Mouse (Mus musculus) hematopoietic stem cell, adult 5-6 weeks (primary cell): ENCODE data around the gene Noc3l. TPM values are rescaled to one million over a fixed set of nuclear protein-coding genes. Genes with fewer than 3 reads are reported as not detected.

ENCODE experiments used
- ATAC-seq, 2 experiments: fragments of 125-278 bp in 1 of 2; replicated peaks in 1 of 2; 2 replicates each; pipeline ENCODE4 v1.8.0; 2016 to 2017; ENCODE audit warnings: inconsistent platforms in 2 of 2, mild to moderate bottlenecking in 2 of 2, moderate number of reproducible peaks in 2 of 2, low read depth in 1 of 2, moderate TSS enrichment in 1 of 2; ENCODE audit not compliant: low FRiP score in 2 of 2, poor library complexity in 2 of 2, severe bottlenecking in 2 of 2, insufficient read depth in 1 of 2, low TSS enrichment in 1 of 2
- total RNA-seq: library from RNA; stranded (forward); fragments of 172-1452, 232-1000 nt; gene quantifications from 2 replicates; pipeline ENCODE4 v1.2.3, GENCODE M21; 2017

Gene Noc3l
- total RNA-seq, 1 experiment from 2014 or later, result 50.2 TPM

GRCm38 (mm10) chr19:38778805-38779204 is 40.2 kb downstream of the Noc3l start:
- no peak for ATAC-seq

DNA sequence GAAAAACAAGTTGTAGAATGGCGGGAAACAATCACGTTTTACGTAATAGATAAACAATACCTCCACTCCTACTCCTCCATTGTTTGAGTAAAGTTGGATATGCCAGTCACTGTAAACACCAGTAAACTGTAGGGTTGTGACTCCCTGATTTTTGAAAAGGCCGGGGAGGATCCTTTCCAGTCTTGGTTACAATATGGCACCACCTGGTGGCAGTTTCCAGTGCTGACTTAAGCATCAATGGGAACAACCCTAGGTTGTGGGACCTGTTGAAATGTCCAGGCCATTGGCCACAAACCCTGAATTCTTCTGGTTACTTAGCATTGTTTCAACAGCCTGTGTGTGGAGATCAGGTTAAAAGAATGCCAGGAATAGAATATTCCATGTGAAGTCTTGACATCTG is 43.5 kb downstream of the Noc3l start:
- ATAC-seq, result no peak

DNA sequence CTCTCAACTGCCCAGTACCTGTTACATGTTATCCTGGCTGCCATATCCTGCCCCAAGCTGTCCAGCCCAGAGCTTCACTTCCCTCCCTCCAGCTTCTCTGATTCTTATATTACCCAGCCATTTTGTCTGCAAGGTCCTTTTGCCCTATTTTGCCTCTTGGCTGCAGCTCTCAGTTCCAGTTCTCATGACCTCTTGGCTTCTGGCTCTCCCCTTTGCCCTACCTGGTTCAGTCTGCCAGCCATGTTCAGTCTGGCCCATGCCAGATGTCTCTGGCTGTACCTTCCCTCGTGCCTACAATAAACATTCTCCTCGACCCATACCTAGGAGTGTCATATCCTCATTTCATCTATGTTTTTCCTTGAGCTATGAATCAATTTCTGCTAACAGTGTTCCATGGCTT is 52.7 kb downstream of the Noc3l start:
- ATAC-seq, result no peak

GRCm38 (mm10) chr19:38760441-38760840 is 58.6 kb downstream of the Noc3l start:
- ATAC-seq, result no peak

DNA sequence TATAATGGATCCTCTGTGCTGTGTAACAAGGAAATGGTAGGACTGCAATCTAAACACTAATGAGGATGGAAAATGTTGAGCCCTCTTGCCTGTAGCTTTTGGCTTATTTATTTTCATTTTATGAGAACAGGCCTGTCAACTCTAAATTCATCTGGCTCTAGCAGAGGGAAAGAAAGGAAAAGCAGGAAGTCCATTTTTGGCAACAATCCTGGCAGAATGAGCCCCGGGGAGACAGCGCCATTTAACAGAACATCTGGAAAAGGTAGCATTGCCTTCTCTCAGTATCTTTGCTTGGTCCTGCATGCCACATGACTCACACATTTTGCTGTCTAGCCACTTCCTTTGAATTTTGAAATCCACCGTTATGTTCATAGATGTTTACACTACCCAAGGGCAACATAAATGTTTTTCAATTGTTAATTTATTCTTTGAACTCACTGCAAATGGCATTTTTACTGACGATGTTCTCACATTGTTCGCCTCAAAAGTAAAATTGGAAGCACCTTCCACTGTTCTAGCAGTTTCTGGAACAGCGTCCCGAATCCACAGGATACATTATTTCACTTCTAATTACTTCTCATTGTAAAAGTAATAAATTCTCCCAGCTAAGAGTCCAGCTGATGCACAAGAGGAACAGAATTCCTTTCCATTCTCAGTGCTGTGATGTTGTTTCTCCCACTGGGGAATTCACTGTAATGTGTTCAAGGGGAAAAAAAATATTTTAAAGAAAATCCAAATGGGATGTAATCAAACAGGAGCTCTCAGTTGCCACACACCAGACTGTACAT is 60.2 kb downstream of the Noc3l start:
- ATAC-seq, result no peak

- ATAC-seq, result no peak
These were observed 61.0 kb downstream of the Noc3l start for GRCm38 (mm10) chr19:38758056-38758455.

DNA sequence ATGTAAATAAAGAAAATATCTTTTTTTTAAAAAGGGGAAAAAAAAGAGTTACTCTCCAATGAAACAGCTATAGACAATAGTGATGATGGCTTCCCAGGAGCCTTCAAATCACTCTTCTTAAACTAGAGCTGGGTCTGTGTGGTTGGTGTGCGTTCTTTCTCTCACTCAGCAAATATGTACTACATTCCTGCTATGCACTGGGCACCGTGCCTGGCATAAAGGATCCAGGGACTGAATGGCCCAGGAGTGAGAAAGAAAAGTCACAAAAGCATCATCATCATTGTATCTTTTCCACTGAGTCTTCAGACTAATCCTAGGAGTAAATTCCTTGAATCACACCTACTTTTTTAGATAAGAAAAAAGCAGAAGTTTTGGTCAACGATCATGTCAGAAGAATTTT is 61.9 kb downstream of the Noc3l start:
- ATAC-seq, result no peak

DNA sequence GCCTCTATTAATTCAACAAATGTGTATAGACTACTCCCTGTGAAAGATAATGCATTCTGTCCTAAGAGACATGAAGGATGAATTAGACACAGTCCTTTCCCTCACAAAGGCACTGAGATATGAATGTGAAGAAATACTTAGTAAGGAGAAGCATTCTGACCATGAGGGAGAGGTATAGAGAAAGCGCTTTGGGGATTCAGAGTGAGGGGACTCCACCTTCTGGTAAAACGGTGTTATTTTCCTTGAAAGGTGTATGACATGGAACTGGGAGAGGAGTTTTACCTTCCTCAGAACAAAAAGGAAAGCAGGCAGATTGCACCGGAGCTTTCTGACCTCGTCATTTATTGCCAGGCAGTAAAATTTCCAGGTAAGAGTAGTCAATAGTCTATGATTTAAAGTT is 68.8 kb downstream of the Noc3l start:
- ATAC-seq, result no peak

DNA sequence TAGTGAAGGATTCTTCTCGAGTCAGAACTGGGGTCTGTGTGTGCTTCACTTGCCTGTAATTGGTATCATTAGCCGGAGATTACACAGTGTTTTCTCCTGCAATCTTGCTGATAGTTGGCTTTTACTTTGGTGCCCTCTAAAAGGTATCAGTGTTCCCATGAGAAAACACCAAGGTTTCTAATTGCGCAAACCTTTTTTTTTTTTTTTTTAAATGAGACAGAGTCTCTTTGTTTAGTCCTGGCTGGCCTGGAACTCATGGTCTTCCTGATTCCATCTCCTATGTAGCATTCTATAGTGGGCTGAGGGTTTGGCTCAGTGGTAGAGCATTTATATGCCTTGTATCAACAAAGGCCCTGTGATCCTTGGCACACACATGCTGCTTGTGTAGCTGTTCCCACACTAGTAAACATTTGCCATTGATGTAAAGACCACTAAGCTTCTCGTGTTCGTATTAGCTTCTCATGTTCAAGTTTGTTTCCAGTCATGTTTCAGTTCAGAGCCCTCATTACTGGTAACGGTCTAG is 72.5 kb downstream of the Noc3l start:
- ATAC-seq, result no peak

- no peak for ATAC-seq
These were observed 73.1 kb downstream of the Noc3l start for GRCm38 (mm10) chr19:38745810-38746491.

GRCm38 (mm10) chr19:38744546-38744945 is 74.5 kb downstream of the Noc3l start:
- ATAC-seq, result no peak

Other genes with a start within 250 kb of the Noc3l start
- gene Tbc1d12, start 17.3 kb upstream of the Noc3l start, total RNA-seq, result 7.6 and 8.2 TPM in 2 replicates
- gene Hells, start 111.7 kb upstream of the Noc3l start, total RNA-seq, result 94.4 and 97.2 TPM in 2 replicates
- gene Cyp2c55, start 187.8 kb upstream of the Noc3l start, total RNA-seq, result not detected in 2 replicates
- not detected in 2 replicates for gene Cyp2c65, start 241.8 kb upstream of the Noc3l start, total RNA-seq